Mouse (Mus musculus) midbrain, embryonic 10.5 days (tissue): ENCODE measurements around the gene Clk2. TPM values are rescaled to one million over a fixed set of nuclear protein-coding genes. Genes with fewer than 3 reads are reported as not detected.
A peak's percentile ranks its signal among the peaks of the same experiment; 100 is the strongest.
"Not testable (repeated sequence)": the region's sequence is repeated elsewhere in the genome, so short reads cannot be mapped to it uniquely, and the experiment has no call there.

ENCODE experiments used
- DNase-seq: peaks from one replicate; pipeline ENCODE4 v3.0.0-alpha.2; 2017; ENCODE audit warnings: low spot score
- H3K27ac ChIP-seq: fragments of 300-500 bp; sonication (generic); replicated peaks from 2 replicates; pipeline ENCODE4 v1.5.1; 2016; ENCODE audit warnings: mild to moderate bottlenecking
- H3K27me3 ChIP-seq: fragments of 300-500 bp; sonication (generic); 2 replicates; pipeline ENCODE4 v1.6.1; 2016; ENCODE audit warnings: low read depth, mild to moderate bottlenecking; ENCODE audit not compliant: poor library complexity, severe bottlenecking
- H3K36me3 ChIP-seq: fragments of 300-500 bp; sonication (generic); 2 replicates; pipeline ENCODE4 v1.6.1; 2016; ENCODE audit warnings: mild to moderate bottlenecking, moderate library complexity
- H3K4me1 ChIP-seq: fragments of 300-500 bp; sonication (generic); 2 replicates; pipeline ENCODE4 v1.6.1; 2016
- H3K4me3 ChIP-seq: fragments of 300-500 bp; sonication (generic); 2 replicates; pipeline ENCODE4 v1.5.1; 2016; ENCODE audit warnings: mild to moderate bottlenecking, moderate library complexity
- H3K9me3 ChIP-seq: fragments of 300-500 bp; sonication (generic); replicated peaks from 2 replicates; pipeline ENCODE4 v1.6.1; 2016; ENCODE audit warnings: mild to moderate bottlenecking
- WGBS: fragments of 180-500 bp; shearing (Covaris S2); methylation state at CpG from one replicate; pipeline ENCODE4 v1.1.7; 2016; 5-methylcytosine and 5-hydroxymethylcytosine counted together
- polyA plus RNA-seq: library from polyadenylated mRNA; unstranded; fragments of >200 nt; fragmentation: Nextera tagmentation; extraction: Ambion mirVana; gene quantifications from 2 replicates; pipeline ENCODE4 v1.2.1, GENCODE M21; 2016

Gene Clk2
- polyA plus RNA-seq, 1 experiment from 2014 or later, result 34.0 TPM

GRCm38 (mm10) chr3:89145566-89145965, 19.0 kb upstream of the Clk2 start:
- 29% methylated on average over 8 of the region's 8 CpGs for WGBS
- no peak overlapping the region for H3K4me3 ChIP-seq

GRCm38 (mm10) chr3:89147101-89147978, 17.3 kb upstream of the Clk2 start:
- Histone ChIP-seq H3K9me3 (no peaks in the 10 kb centered on the region), H3K36me3 (0 out of 2 replicates have a peak, but pooled peaks cover 5% of the 10 kb centered on the region), H3K27ac (peak overlapping the region; percentile 34; the same call in 1 of the 2 replicates), H3K4me3 (peak overlapping the region; percentile 42), H3K4me1 (peaks cover 44% of the 10 kb centered on the region), H3K27me3 (peaks cover 56% of the 10 kb centered on the region)
- WGBS, result 21% methylated on average over 26 of the region's 26 CpGs
- DNase-seq, result peak; percentile 31

More at GRCm38 (mm10) chr3:89145566-89145965, 19.0 kb upstream of the Clk2 start:
- H3K36me3 ChIP-seq, result 0 out of 2 replicates have a peak, but pooled peaks cover 1% of the 10 kb centered on the region
- DNase-seq, result no peak
- peaks cover 47% of the 10 kb centered on the region for H3K27me3 ChIP-seq
- H3K9me3 ChIP-seq, result no peaks in the 10 kb centered on the region
- H3K27ac ChIP-seq, result no peak overlapping the region
- H3K4me1 ChIP-seq, result peaks cover 44% of the 10 kb centered on the region

GRCm38 (mm10) chr3:89147979-89148311, 16.6 kb upstream of the Clk2 start:
- H3K4me3 ChIP-seq, result peak overlapping the region; percentile 42
- DNase-seq, result no peak

GRCm38 (mm10) chr3:89148567-89148966, 16.0 kb upstream of the Clk2 start:
- no peaks in the 10 kb centered on the region for H3K9me3 ChIP-seq
- 0 out of 2 replicates have a peak, but pooled peaks cover 10% of the 10 kb centered on the region for H3K36me3 ChIP-seq
- DNase-seq, result no peak
- no peak overlapping the region for H3K4me3 ChIP-seq
- peaks cover 44% of the 10 kb centered on the region for H3K4me1 ChIP-seq
- H3K27me3 ChIP-seq, result peaks cover 62% of the 10 kb centered on the region
- no peak overlapping the region for H3K27ac ChIP-seq
- WGBS, result 67% methylated on average over 14 of the region's 14 CpGs

More at GRCm38 (mm10) chr3:89147979-89148311, 16.6 kb upstream of the Clk2 start:
- 10% methylated on average over 15 of the region's 15 CpGs for WGBS
- peak overlapping the region; percentile 34; the same call in 1 of the 2 replicates for H3K27ac ChIP-seq
- peaks cover 44% of the 10 kb centered on the region for H3K4me1 ChIP-seq
- H3K36me3 ChIP-seq, result 0 out of 2 replicates have a peak, but pooled peaks cover 10% of the 10 kb centered on the region
- H3K27me3 ChIP-seq, result peaks cover 62% of the 10 kb centered on the region
- no peaks in the 10 kb centered on the region for H3K9me3 ChIP-seq

GRCm38 (mm10) chr3:89152084-89152835, 12.3 kb upstream of the Clk2 start:
- no peaks in the 10 kb centered on the region for H3K9me3 ChIP-seq
- 0 out of 2 replicates have a peak, but pooled peaks cover 10% of the 10 kb centered on the region for H3K36me3 ChIP-seq
- 62% methylated on average over 17 of the region's 17 CpGs for WGBS
- H3K27me3 ChIP-seq, result peaks cover 48% of the 10 kb centered on the region
- H3K4me3 ChIP-seq, result no peak overlapping the region
- H3K4me1 ChIP-seq, result peaks cover 21% of the 10 kb centered on the region
- H3K27ac ChIP-seq, result no peak overlapping the region
- no peak for DNase-seq

- no peak overlapping the region for H3K4me3 ChIP-seq
- 90% methylated on average over 8 of the region's 8 CpGs for WGBS
- 0 out of 2 replicates have a peak, but pooled peaks cover 5% of the 10 kb centered on the region for H3K36me3 ChIP-seq
- peaks cover 23% of the 10 kb centered on the region for H3K27me3 ChIP-seq
- H3K27ac ChIP-seq, result no peak overlapping the region
- H3K4me1 ChIP-seq, result peaks cover 28% of the 10 kb centered on the region
- no peaks in the 10 kb centered on the region for H3K9me3 ChIP-seq
- no peak for DNase-seq
Observed at GRCm38 (mm10) chr3:89156951-89157350, 7.6 kb upstream of the Clk2 start.

GRCm38 (mm10) chr3:89158651-89159050, 5.9 kb upstream of the Clk2 start:
- Histone ChIP-seq H3K27me3 (peaks cover 18% of the 10 kb centered on the region), H3K27ac (no peak overlapping the region), H3K4me1 (peaks cover 28% of the 10 kb centered on the region), H3K9me3 (no peaks in the 10 kb centered on the region), H3K4me3 (peak overlapping the region; percentile 82; the same call in 1 of the 2 replicates), H3K36me3 (no peaks in the 10 kb centered on the region)
- WGBS, result 24% methylated on average over 7 of the region's 7 CpGs
- DNase-seq, result no peak

- no peaks in the 10 kb centered on the region for H3K36me3 ChIP-seq
Observed at GRCm38 (mm10) chr3:89159211-89159610, 5.4 kb upstream of the Clk2 start.

GRCm38 (mm10) chr3:89159616-89160344, 4.8 kb upstream of the Clk2 start, which contains the start of gene Hcn3:
Gene Hcn3, minus strand, starts transcription at chr3:89160196.
- DNase-seq, result peak; percentile 82
- WGBS, result under 1% methylated on average over 66 of the region's 66 CpGs
- Histone ChIP-seq H3K4me1 (peaks cover 38% of the 10 kb centered on the region), H3K9me3 (no peaks in the 10 kb centered on the region), H3K27ac (peak within 1 kb of the TSS; percentile 82), H3K27me3 (peaks cover 18% of the 10 kb centered on the region), H3K36me3 (no peaks in the 10 kb centered on the region), H3K4me3 (peak within 1 kb of the TSS; percentile 82)

More at GRCm38 (mm10) chr3:89159211-89159610, 5.4 kb upstream of the Clk2 start:
- WGBS, result 2% methylated on average over 13 of the region's 13 CpGs
- H3K27ac ChIP-seq, result peak overlapping the region; percentile 82
- H3K4me3 ChIP-seq, result peak overlapping the region; percentile 82
- peaks cover 18% of the 10 kb centered on the region for H3K27me3 ChIP-seq
- peak; percentile 74 for DNase-seq
- H3K9me3 ChIP-seq, result no peaks in the 10 kb centered on the region
- H3K4me1 ChIP-seq, result peaks cover 34% of the 10 kb centered on the region

GRCm38 (mm10) chr3:89161207-89161606, 3.4 kb upstream of the Clk2 start:
- not testable (repeated sequence) for H3K27ac ChIP-seq, DNase-seq, H3K9me3 ChIP-seq, H3K36me3 ChIP-seq, H3K4me3 ChIP-seq
- H3K27me3 ChIP-seq, result peaks cover 18% of the 10 kb centered on the region
- H3K4me1 ChIP-seq, result peaks cover 48% of the 10 kb centered on the region

- peaks cover 53% of the 10 kb centered on the region for H3K4me1 ChIP-seq
- 88% methylated on average over 4 of the region's 4 CpGs for WGBS
- DNase-seq, result no peak
Observed at GRCm38 (mm10) chr3:89161786-89162185, 2.8 kb upstream of the Clk2 start.

GRCm38 (mm10) chr3:89163123-89163522, 1.5 kb upstream of the Clk2 start:
- H3K27me3 ChIP-seq, result peaks cover 15% of the 10 kb centered on the region
- 83% methylated on average over 1 of the region's 1 CpGs for WGBS
- peaks cover 20% of the 10 kb centered on the region for H3K36me3 ChIP-seq
- H3K4me1 ChIP-seq, result peaks cover 52% of the 10 kb centered on the region
- no peak overlapping the region for H3K4me3 ChIP-seq
- no peak for DNase-seq
- H3K9me3 ChIP-seq, result no peaks in the 10 kb centered on the region
- no peak overlapping the region for H3K27ac ChIP-seq

More at GRCm38 (mm10) chr3:89161786-89162185, 2.8 kb upstream of the Clk2 start:
- H3K27me3 ChIP-seq, result peaks cover 18% of the 10 kb centered on the region
- H3K4me3 ChIP-seq, result no peak overlapping the region
- H3K27ac ChIP-seq, result no peak overlapping the region
- H3K36me3 ChIP-seq, result peaks cover 7% of the 10 kb centered on the region
- no peaks in the 10 kb centered on the region for H3K9me3 ChIP-seq
